Mouse (Mus musculus): ENCODE data around the gene AI413582.

Gene AI413582

DNA sequence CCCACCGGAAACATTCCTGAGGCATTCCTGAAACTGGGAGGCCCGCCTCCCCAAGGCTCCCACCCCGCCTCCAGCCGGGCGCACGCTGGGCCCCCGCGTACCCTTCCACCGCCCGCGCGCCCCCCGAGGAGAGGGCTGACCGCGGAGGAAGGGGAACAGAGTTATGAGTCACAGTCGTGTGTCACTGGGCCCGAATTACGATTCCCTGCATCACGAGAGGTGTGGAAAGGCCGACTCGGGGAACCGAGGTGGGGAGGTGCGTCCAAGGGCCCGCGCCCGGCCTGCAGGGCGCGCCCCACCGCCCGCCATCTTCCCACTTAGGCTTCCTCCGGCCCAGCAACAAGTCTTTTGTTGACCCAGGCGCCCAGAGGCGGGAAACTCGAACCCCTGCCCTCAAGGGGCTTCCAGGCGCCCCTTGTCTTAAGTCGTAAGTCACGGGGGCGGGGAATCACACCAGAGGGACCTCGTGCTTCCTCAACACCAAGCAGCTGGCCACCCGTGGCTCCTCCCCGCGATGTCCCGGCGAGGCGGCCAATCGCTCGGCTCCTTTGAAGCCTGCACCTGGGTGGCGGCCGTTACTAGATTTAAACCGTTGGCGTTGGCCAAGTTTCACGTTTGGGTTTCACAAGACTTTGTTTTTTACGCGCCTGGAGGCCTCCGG lies 9.9 kb downstream of the AI413582 start:
- DNase-seq (ENCODE audit: low spot score): peak; percentile 80

GRCm38 (mm10) chr17:27555075-27555511 lies 10.5 kb downstream of the AI413582 start:
- no peak for DNase-seq (ENCODE audit: low spot score)

DNA sequence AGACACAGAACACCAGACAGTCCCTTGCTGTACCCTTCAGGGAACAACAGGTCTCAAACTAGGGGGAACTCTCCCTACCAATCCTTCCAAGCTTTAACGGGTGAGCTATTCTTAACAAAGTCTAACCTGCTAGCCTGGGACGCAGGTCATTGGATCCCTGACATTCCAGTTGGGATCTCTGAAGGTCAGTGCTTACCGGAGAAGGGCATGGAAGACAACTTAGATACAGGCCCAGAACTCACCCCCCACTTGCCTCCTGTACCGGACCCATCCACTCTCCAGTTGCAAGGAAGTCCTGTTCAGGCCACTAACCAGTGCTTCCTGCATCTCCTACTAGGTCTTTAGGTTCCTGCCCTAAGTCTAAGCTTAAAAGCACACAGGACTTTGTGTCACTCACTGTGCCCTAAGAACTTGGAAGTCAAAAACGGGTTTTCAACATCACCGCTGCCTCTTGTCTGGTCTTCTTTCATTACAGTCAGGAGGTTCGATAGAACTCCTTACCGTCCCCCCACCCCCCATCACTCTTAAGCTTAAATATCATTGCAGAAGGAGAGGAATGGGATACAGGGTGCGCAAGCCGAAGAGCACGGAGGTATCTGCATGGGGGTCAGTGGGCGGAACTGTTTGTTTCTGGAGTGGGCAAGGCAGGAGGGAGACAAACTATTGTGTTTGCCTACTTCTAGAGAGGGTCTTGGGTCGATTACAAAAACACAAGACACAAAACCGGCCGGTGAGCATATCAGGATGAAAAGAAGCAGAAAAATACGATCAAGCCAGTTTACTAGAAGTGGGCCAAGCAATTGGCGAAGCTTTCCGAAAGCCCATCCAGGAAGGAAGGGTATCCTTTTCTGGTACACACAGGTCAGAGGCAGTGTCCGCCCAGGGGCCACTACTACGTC lies 11.2 kb downstream of the AI413582 start:
- DNase-seq (ENCODE audit: low spot score): no peak

DNA sequence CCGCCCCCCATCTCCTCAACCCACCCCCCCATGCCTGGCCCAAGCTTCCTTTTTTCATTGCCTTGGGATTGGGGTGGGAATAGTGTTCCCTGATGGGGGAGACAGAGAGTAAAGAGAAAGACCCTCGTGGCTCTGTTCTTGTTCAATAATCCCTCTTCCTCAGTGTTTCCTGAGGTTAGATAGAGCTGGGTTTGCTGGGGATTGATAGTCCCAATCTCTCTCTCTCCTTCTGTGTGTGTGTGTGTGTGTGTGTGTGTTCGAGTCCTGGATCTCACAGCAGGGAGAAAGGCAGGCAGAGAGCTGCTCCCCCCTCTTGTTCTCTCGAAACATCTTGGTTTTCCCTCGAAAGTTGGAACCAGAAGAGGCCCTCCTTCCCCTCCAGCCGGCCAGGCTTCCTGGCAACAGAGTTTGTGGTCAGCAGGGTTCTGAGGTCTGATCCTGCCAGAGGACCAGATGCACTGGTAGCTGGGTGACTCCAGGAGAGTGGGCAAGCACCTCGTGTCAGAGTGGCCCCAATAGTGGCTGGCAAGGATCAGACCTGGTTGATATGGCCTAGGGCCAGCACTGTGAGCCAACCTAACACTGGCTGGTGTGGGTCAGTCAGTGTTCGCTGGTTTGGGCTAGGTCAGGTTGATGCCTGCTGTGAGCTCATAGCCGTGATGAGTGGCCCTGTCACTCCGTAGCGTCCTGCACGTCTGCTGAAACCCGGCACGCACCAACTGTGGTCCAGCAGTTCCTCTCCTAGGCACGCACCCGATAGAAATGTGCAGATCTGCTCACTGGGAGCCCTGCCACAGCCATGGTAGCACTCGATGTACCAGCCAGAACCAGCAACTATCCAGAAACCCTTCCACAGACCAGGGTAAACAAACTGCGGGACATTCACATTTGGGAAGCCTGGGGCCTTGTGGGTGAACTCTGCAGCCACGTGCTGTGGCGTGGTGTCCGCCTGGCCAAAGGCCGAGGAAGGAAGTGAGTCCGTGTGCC lies 13.0 kb downstream of the AI413582 start:
- DNase-seq (ENCODE audit: low spot score): no peak

DNA sequence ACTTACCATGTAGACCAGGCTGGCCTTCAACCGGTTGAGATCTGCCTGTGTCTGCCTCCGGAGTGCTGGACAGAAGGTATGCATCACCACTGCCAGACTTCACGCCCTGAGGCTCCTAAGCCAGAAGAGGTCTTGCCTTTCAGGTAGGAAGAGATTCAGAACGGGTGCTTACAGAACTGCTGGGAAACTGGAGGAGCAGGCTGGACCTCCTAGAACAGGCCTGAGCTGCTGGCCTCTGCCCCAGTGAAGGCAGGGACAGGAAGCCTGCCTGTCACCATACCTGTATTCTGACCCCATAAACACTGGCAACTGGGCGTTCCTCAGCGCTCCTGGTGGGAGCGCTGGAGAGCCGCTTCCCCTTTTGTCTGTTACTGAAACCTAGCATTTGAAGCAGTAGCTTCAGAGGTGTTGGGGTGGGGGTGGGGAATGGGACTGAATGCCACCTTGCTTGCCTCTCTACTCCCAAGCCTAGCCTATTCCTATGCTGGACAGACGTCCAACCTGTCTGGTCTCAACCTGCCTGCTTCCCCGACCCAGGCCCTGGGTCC lies 14.1 kb downstream of the AI413582 start:
- no peak for DNase-seq (ENCODE audit: low spot score)

DNA sequence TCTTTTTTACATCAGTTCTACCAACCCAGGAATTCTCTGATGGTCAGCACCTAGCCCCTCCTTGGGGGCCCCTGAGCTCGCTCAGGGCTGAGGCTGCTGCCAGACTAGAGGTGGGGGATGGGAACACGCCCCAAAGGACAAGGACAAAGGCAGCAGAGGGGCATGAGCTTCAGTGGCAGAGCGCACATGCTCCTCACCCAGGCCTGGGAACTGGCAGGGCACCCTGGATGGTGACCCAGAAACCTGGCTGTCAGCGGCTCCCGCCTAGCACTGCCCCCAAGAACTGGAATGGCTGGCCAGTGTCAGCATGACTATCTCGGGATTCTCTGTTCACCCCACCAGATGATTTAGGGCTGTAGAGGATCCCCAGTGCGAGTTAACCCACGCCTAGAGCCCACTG lies 16.3 kb downstream of the AI413582 start:
- no peak for DNase-seq (ENCODE audit: low spot score)

GRCm38 (mm10) chr17:27547253-27547868 lies 18.2 kb downstream of the AI413582 start:
- no peak for DNase-seq (ENCODE audit: low spot score)

DNA sequence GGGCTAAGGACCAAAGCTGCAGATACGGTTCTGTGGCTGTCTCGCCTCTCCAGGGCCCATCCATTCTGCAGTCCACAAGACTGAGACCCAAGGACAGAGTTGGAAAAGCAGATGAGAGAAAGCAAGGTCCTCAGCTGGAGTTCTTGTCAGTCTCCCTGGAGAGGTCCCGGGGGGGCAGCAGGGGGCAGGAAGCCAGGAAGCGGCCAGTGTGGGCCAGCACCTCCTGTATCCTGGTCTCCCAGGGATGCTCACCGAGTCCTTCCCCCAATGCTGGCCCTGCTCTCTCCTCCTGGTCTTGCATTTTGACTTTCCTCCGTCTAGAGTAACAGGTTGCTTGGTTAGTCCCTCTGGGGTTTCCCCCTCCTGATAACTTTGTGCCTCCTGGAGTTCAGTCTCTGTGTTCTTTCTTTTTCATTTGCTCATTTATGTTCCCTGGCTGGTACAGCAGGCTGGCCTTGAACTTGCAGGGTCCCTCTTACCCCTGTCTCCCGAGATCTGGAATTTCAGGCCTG lies 18.9 kb downstream of the AI413582 start:
- no peak for DNase-seq (ENCODE audit: low spot score)

- DNase-seq (ENCODE audit: low spot score): no peak
Observed at GRCm38 (mm10) chr17:27545991-27546390, 19.6 kb downstream of the AI413582 start.

DNA sequence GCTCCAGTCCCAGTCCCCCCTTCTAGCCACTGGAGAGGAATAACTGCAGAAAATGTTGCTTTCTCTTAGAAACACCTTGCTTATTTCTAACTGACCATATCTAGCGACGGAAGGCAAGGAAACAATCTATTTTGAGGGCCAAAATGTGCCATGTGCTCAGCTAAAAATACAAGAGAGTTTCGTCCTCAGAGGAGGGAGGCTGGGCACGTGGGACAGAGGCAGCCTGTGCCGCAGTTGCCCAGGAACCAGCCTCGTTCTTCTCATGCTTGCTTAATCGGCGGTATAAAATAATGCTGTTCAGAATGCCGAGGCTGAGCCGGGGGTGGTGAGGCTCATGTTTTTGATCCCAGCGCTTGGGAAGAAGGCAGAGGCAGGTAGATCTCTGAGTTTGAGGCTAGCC lies 21.0 kb downstream of the AI413582 start:
- no peak for DNase-seq (ENCODE audit: low spot score)

GRCm38 (mm10) chr17:27541984-27542383 lies 23.6 kb downstream of the AI413582 start:
- DNase-seq (ENCODE audit: low spot score): no peak

GRCm38 (mm10) chr17:27541261-27541660 lies 24.3 kb downstream of the AI413582 start:
- no peak for DNase-seq (ENCODE audit: low spot score)

DNA sequence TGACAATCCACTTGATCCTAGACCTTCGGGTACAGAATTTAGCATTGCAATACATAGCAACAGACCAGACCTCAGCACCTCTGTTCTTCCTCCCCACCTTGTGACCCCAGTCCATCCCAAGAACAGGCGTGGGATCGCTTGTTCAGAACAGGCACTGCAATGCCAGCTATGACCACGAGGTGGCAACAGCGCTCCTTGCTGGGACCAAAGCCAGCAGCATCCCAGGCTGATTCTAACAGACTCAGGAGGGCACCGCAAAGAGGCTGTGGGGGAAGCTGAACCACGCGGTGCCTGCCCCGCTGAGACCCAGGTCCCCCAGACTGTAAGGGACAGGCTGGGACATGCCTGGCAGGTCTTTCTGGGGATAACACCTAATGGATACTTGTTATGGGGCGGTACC lies 30.8 kb downstream of the AI413582 start:
- DNase-seq (ENCODE audit: low spot score): peak; percentile 75

- DNase-seq (ENCODE audit: low spot score): no peak
Observed at GRCm38 (mm10) chr17:27533354-27533753, 32.2 kb downstream of the AI413582 start.

DNA sequence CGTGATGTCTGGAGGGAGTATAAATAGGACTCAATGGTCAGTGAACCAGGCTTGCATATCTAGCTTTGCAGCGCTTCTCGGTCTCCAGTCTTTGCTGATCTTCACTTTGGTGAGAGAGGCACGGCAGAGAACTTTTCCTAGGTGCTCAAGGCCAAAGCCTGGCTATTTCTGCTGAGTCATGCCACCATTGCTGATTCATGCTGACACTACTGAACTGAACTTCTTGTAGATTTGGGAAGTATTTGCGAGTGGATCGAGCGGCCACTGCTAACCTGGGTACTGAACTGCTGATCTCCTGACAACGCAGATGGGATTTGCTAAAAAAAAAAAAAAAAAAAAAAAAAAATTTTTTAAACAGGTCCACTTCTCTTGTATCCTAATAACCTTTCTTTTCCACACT lies 33.5 kb downstream of the AI413582 start:
- DNase-seq (ENCODE audit: low spot score): peak; percentile 53

GRCm38 (mm10) chr17:27528767-27529166 lies 36.8 kb downstream of the AI413582 start:
- DNase-seq (ENCODE audit: low spot score): no peak

- DNase-seq (ENCODE audit: low spot score): no peak
Observed at GRCm38 (mm10) chr17:27528030-27528429, 37.5 kb downstream of the AI413582 start.

DNA sequence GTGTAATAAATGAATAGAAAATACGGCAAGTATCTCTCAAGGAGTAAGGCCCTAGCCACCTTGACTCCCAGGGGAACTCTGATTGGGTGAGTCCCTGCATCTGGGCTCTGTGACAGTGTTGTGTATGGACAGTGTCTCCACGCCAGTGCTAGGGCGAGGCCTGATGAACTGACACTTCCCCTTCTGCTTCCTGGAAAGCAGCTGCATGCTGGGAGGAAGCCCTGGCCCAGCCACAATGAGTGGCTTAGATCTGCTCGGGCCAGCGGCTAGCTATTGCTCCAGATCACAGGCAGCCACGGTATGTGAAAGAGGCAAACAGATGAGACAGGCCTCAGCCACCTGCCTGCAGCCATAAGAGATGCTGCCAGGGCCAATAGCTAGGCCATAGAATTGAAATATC lies 38.4 kb downstream of the AI413582 start:
- no peak for DNase-seq (ENCODE audit: low spot score)

- DNase-seq (ENCODE audit: low spot score): no peak
Observed at GRCm38 (mm10) chr17:27523121-27523520, 42.4 kb downstream of the AI413582 start.

GRCm38 (mm10) chr17:27521303-27521702 lies 44.3 kb downstream of the AI413582 start, which contains the start of gene Grm4:
Grm4 (minus strand) TSS chr17:27521403.
- no peak for DNase-seq (ENCODE audit: low spot score)

DNA sequence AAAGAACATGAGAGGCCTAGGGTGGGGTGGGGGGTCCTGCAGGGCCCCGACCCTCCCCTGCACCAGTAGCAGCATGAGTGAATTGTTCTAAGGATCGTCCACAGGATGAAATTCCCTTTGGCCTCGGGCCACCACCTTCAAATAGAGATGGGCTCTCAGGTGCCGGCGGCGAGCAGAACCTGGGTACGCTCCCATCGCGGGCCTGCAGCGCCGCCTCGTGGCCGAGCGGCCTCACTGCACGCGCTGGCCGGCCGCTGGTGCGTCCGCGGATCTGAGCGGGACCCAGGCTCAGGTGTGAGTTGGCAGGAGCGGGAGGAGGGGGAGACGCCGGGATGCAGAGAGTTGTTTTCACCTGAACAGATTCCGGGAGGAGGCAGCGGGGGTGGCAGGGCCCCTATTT lies 45.0 kb downstream of the AI413582 start:
- DNase-seq (ENCODE audit: low spot score): peak; percentile 33

All from c-Kit-positive CD71-positive TER-119-positive erythroid progenitor cells, embryonic 14.5 days (primary cell).